Mouse (Mus musculus): ENCODE measurements at regions not wholly inside any gene's neighbourhood (a gene's known extent, or its start where the extent isn't known, plus 50 kb on each side); places are given as distances from the start of the nearest gene placed in this dataset.

GRCm38 (mm10) chr8:88972993-88973690 lies 70.8 kb downstream of the Sall1 start:
- intact Hi-C loops (cut with DNase I) = no loop called here

GRCm38 (mm10) chr8:88958843-88959242 lies 85.1 kb downstream of the Sall1 start:
- DNase-seq = no peak
- intact Hi-C loops (cut with DNase I) = no loop called here

More at GRCm38 (mm10) chr8:88972993-88973690, 70.8 kb downstream of the Sall1 start:
- no peak for DNase-seq

- intact Hi-C loops (cut with DNase I) = no loop called here
- DNase-seq = no peak
These were observed 90.8 kb downstream of the Sall1 start for GRCm38 (mm10) chr8:88953178-88953577.

- intact Hi-C loops (cut with DNase I) = no loop called here
- DNase-seq = no peak
These were observed 92.2 kb downstream of the Sall1 start for GRCm38 (mm10) chr8:88951829-88952155.

GRCm38 (mm10) chr8:88951145-88951828 lies 92.7 kb downstream of the Sall1 start:
- no peak for DNase-seq
- intact Hi-C loops (cut with DNase I) = no loop called here

- intact Hi-C loops (cut with DNase I) = loop anchor here (10.0 kb wide), 2 partner anchors 625 to 835 kb away; no protein-coding TSS in a partner anchor
- DNase-seq = no peak
These were observed 94.0 kb downstream of the Sall1 start for GRCm38 (mm10) chr8:88949975-88950374.

GRCm38 (mm10) chr8:88948981-88949380 lies 95.0 kb downstream of the Sall1 start:
- intact Hi-C loops (cut with DNase I) = loop anchor here (10.0 kb wide), 2 partner anchors 626 to 836 kb away; no protein-coding TSS in a partner anchor
- no peak for DNase-seq

GRCm38 (mm10) chr8:88948328-88948727 lies 95.6 kb downstream of the Sall1 start:
- intact Hi-C loops (cut with DNase I) = loop anchor here (10.0 kb wide), 2 partner anchors 626 to 836 kb away; no protein-coding TSS in a partner anchor
- no peak for DNase-seq

- intact Hi-C loops (cut with DNase I) = loop anchor here (10.0 kb wide), 2 partner anchors 627 to 837 kb away; no protein-coding TSS in a partner anchor
These were observed 96.6 kb downstream of the Sall1 start for GRCm38 (mm10) chr8:88947384-88947783.

GRCm38 (mm10) chr8:88945656-88946055 lies 98.3 kb downstream of the Sall1 start:
- intact Hi-C loops (cut with DNase I) = loop anchor here (10.0 kb wide), 2 partner anchors 629 to 839 kb away; no protein-coding TSS in a partner anchor
- DNase-seq = no peak

More at GRCm38 (mm10) chr8:88947384-88947783, 96.6 kb downstream of the Sall1 start:
- no peak for DNase-seq

- no peak for DNase-seq
- intact Hi-C loops (cut with DNase I) = loop anchor here (10.0 kb wide), 2 partner anchors 631 to 841 kb away; no protein-coding TSS in a partner anchor
These were observed 99.9 kb downstream of the Sall1 start for GRCm38 (mm10) chr8:88944038-88944437.

- intact Hi-C loops (cut with DNase I) = no loop called here
These were observed 104.8 kb downstream of the Sall1 start for GRCm38 (mm10) chr8:88939071-88939746.

GRCm38 (mm10) chr8:88934708-88935107 lies 109.3 kb downstream of the Sall1 start:
- no peak for DNase-seq
- intact Hi-C loops (cut with DNase I) = no loop called here

More at GRCm38 (mm10) chr8:88939071-88939746, 104.8 kb downstream of the Sall1 start:
- DNase-seq = no peak

- intact Hi-C loops (cut with DNase I) = no loop called here
- no peak for DNase-seq
These were observed 112.9 kb downstream of the Sall1 start for GRCm38 (mm10) chr8:88931050-88931449.

- intact Hi-C loops (cut with DNase I) = no loop called here
These were observed 113.6 kb downstream of the Sall1 start for GRCm38 (mm10) chr8:88930370-88930769.

GRCm38 (mm10) chr8:88928675-88929377 lies 115.1 kb downstream of the Sall1 start:
- intact Hi-C loops (cut with DNase I) = no loop called here
- no peak for DNase-seq

More at GRCm38 (mm10) chr8:88930370-88930769, 113.6 kb downstream of the Sall1 start:
- DNase-seq = no peak

- peak in 1 of 2 experiments; percentile 23 for DNase-seq
- intact Hi-C loops (cut with DNase I) = loop anchor here (5.0 kb wide), 1 partner anchor 119 kb away; the partner anchor contains the start of gene Sall1
These were observed 121.1 kb downstream of the Sall1 start for GRCm38 (mm10) chr8:88922840-88923239.

GRCm38 (mm10) chr8:88921967-88922366 lies 122.0 kb downstream of the Sall1 start:
- no peak for DNase-seq

GRCm38 (mm10) chr8:88919282-88919681 lies 124.7 kb downstream of the Sall1 start:
- DNase-seq = no peak
- intact Hi-C loops (cut with DNase I) = no loop called here

More at GRCm38 (mm10) chr8:88921967-88922366, 122.0 kb downstream of the Sall1 start:
- intact Hi-C loops (cut with DNase I) = loop anchor here (5.0 kb wide), 1 partner anchor 120 kb away; the partner anchor contains the start of gene Sall1

GRCm38 (mm10) chr8:88916064-88916463 lies 127.9 kb downstream of the Sall1 start:
- intact Hi-C loops (cut with DNase I) = no loop called here
- DNase-seq = peak in 1 of 2 experiments; percentile 11

Measured in heart, postnatal 36 days (tissue).